Mouse (Mus musculus) G1E (cell line): ENCODE measurements around the gene Epm2aip1. TPM values are rescaled to one million over a fixed set of nuclear protein-coding genes. Genes with fewer than 3 reads are reported as not detected.

Experiments
- ATAC-seq: 2 replicates; pipeline ENCODE4 v1.8.0; 2016; ENCODE audit warnings: mild to moderate bottlenecking; ENCODE audit not compliant: insufficient number of reproducible peaks, poor library complexity, low FRiP score, severe bottlenecking; ENCODE audit errors: extremely low read depth
- DNase-seq: peaks from one replicate; pipeline ENCODE4 v3.0.0; 2012; ENCODE audit warnings: low spot score
- H3K27me3 ChIP-seq: 2 replicates; pipeline ENCODE4 v1.6.1; 2012; ENCODE audit warnings: mild to moderate bottlenecking, low read length, inconsistent platforms; ENCODE audit not compliant: insufficient read depth
- H3K36me3 ChIP-seq: replicated peaks from 2 replicates; pipeline ENCODE3; 2012; ENCODE audit warnings: mild to moderate bottlenecking, inconsistent platforms
- H3K4me1 ChIP-seq: 2 replicates; pipeline ENCODE4 v1.6.1; 2012; ENCODE audit warnings: low read depth, low read length, inconsistent platforms, mixed read lengths; ENCODE audit not compliant: insufficient read depth
- H3K4me3 ChIP-seq: 2 replicates; pipeline ENCODE4 v1.5.1; 2012; ENCODE audit warnings: low read depth, mild to moderate bottlenecking, inconsistent platforms, low read length, moderate library complexity, mixed read lengths
- H3K9me3 ChIP-seq: replicated peaks from 2 replicates; pipeline ENCODE4 v1.6.1; 2012; ENCODE audit warnings: inconsistent platforms
- CTCF ChIP-seq: IDR thresholded peaks from 2 replicates; pipeline ENCODE4 v1.5.1; 2012; ENCODE audit warnings: low read depth, low read length, inconsistent platforms, mixed read lengths
- GATA1 ChIP-seq: IDR thresholded peaks from 2 replicates; pipeline ENCODE4 v1.6.1; 2012; ENCODE audit warnings: borderline replicate concordance, low read length, inconsistent platforms, mixed read lengths
- GATA2 ChIP-seq: IDR thresholded peaks from 2 replicates; pipeline ENCODE4 v1.6.1; 2012; ENCODE audit warnings: low read depth, low read length, inconsistent platforms, borderline replicate concordance
- POLR2AphosphoS5 ChIP-seq: IDR thresholded peaks from 2 replicates; pipeline ENCODE4 v1.6.1; 2012; ENCODE audit warnings: low read depth, low read length, inconsistent platforms; ENCODE audit not compliant: insufficient replicate concordance
- TAL1 ChIP-seq: conservative IDR thresholded peaks from 2 replicates; pipeline ENCODE4 v1.6.1; 2012; ENCODE audit warnings: low read depth, low read length, inconsistent platforms, mixed read lengths
- polyA plus RNA-seq: library from polyadenylated mRNA; stranded (reverse); fragments of >175 nt; gene quantifications from 2 replicates; pipeline ENCODE4 v1.2.3, GENCODE M21; 2012
- total RNA-seq, 2 experiments: library from RNA; stranded (forward) in 1 of 2; stranded (reverse) in 1 of 2; fragments of 200-1000 nt in 1 of 2; fragments of >200 nt in 1 of 2; fragmentation: Nextera tagmentation in 1 of 2; gene quantifications; 2 replicates each; pipeline ENCODE4 v1.2.3; 2014 to 2017

Epm2aip1 gene
- total and polyA plus RNA-seq, 3 experiments: 3.3 to 64.7 (median 29.1) TPM

- ATAC-seq (no peak), DNase-seq (no peak)
- no peak overlapping the region for H3K4me3 ChIP-seq
- H3K36me3 ChIP-seq: no peaks in the 10 kb centered on the region
- TF ChIP-seq POLR2AphosphoS5 (no peak), GATA2 (no peak), TAL1 (no peak), CTCF (no peak), GATA1 (no peak)
- no peaks in the 10 kb centered on the region for H3K4me1 ChIP-seq
- no peaks in the 10 kb centered on the region for H3K27me3 ChIP-seq
- H3K9me3 ChIP-seq: peaks cover 19% of the 10 kb centered on the region
These were observed 42.1 kb downstream of the Epm2aip1 start for GRCm38 (mm10) chr9:111313793-111314192.

GRCm38 (mm10) chr9:111314219-111314618, 42.5 kb downstream of the Epm2aip1 start:
- H3K27me3 ChIP-seq: no peaks in the 10 kb centered on the region
- no peaks in the 10 kb centered on the region for H3K4me1 ChIP-seq
- no peak for DNase-seq
- no peak for ATAC-seq
- H3K9me3 ChIP-seq: peaks cover 19% of the 10 kb centered on the region
- TF ChIP-seq TAL1: no peak
- TF ChIP-seq GATA2: no peak
- no peak for TF ChIP-seq GATA1
- no peak for TF ChIP-seq CTCF
- no peak for TF ChIP-seq POLR2AphosphoS5
- H3K4me3 ChIP-seq: no peak overlapping the region
- no peaks in the 10 kb centered on the region for H3K36me3 ChIP-seq

- H3K4me1 ChIP-seq: no peaks in the 10 kb centered on the region
- no peak overlapping the region for H3K4me3 ChIP-seq
- ATAC-seq (no peak), DNase-seq (no peak)
- no peaks in the 10 kb centered on the region for H3K36me3 ChIP-seq
- no peaks in the 10 kb centered on the region for H3K9me3 ChIP-seq
- TF ChIP-seq CTCF (no peak), TAL1 (no peak)
- H3K27me3 ChIP-seq: no peaks in the 10 kb centered on the region; the same call in 1 of the 2 replicates
These were observed 49.2 kb downstream of the Epm2aip1 start for GRCm38 (mm10) chr9:111320912-111321311.

- DNase-seq (no peak), ATAC-seq (no peak)
- H3K4me1 ChIP-seq: no peaks in the 10 kb centered on the region
- H3K27me3 ChIP-seq: peaks cover 3% of the 10 kb centered on the region; the same call in 1 of the 2 replicates
- no peaks in the 10 kb centered on the region for H3K9me3 ChIP-seq
- H3K4me3 ChIP-seq: no peak overlapping the region
- no peaks in the 10 kb centered on the region for H3K36me3 ChIP-seq
- no peak for TF ChIP-seq GATA1
- no peak for TF ChIP-seq CTCF
- no peak for TF ChIP-seq GATA2
- no peak for TF ChIP-seq TAL1
- TF ChIP-seq POLR2AphosphoS5: no peak
These were observed 53.2 kb downstream of the Epm2aip1 start for GRCm38 (mm10) chr9:111324881-111325280.

Other genes with a start within 250 kb of the Epm2aip1 start
- gene Ccrl2, start 214.4 kb upstream of the Epm2aip1 start, total RNA-seq (2014; fragmentation: Nextera tagmentation): 32.2 and 44.7 TPM in 2 replicates
- gene Ccrl2, start 214.4 kb upstream of the Epm2aip1 start, total RNA-seq (2017): 20.9 and 21.0 TPM in 2 replicates
- 0.18 and 0.78 TPM in 2 replicates for gene Ccrl2, start 214.4 kb upstream of the Epm2aip1 start, polyA plus RNA-seq
- gene Lrrfip2, start 154.3 kb upstream of the Epm2aip1 start, total RNA-seq (2014; fragmentation: Nextera tagmentation): 33.6 and 38.4 TPM in 2 replicates
- gene Lrrfip2, start 154.3 kb upstream of the Epm2aip1 start, total RNA-seq (2017): 28.4 and 30.4 TPM in 2 replicates
- 11.7 and 14.3 TPM in 2 replicates for gene Lrrfip2, start 154.3 kb upstream of the Epm2aip1 start, polyA plus RNA-seq
- 55.2 and 56.1 TPM in 2 replicates for gene Mlh1, start 138 bp upstream of the Epm2aip1 start, total RNA-seq (2014; fragmentation: Nextera tagmentation)
- 32.3 and 32.4 TPM in 2 replicates for gene Mlh1, start 138 bp upstream of the Epm2aip1 start, total RNA-seq (2017)
- gene Mlh1, start 138 bp upstream of the Epm2aip1 start, polyA plus RNA-seq: 5.3 and 6.1 TPM in 2 replicates
- not detected in 2 replicates for gene Trank1, start 39.8 kb downstream of the Epm2aip1 start, total RNA-seq (2014; fragmentation: Nextera tagmentation)
- gene Trank1, start 39.8 kb downstream of the Epm2aip1 start, total RNA-seq (2017): 0.05 and 0.12 TPM in 2 replicates
- gene Trank1, start 39.8 kb downstream of the Epm2aip1 start, polyA plus RNA-seq: not detected in 2 replicates
- gene Dclk3, start 167.2 kb downstream of the Epm2aip1 start, total RNA-seq (2014; fragmentation: Nextera tagmentation): not detected in 2 replicates
- 0.05 TPM in 1 of 2 replicates, not detected in the other for gene Dclk3, start 167.2 kb downstream of the Epm2aip1 start, total RNA-seq (2017)
- not detected in 2 replicates for gene Dclk3, start 167.2 kb downstream of the Epm2aip1 start, polyA plus RNA-seq